Mouse (Mus musculus): Measurements from ENCODE around the gene Fahd1.

- TF ChIP-seq POLR2A (IDR thresholded peaks at IDR 0.05; ENCODE audit: low read depth, low read length) = no peak
- no peak for TF ChIP-seq CTCF (conservative IDR thresholded peaks at IDR 0.05 in 1 of 2, IDR thresholded peaks at IDR 0.05 in 1 of 2; ENCODE audit: low read depth in 2 of 2, low read length in 2 of 2)
- TF ChIP-seq MXI1 (IDR thresholded peaks at IDR 0.05; ENCODE audit: low read depth, low read length) = no peak
- TF ChIP-seq EP300 (IDR thresholded peaks at IDR 0.05; ENCODE audit: low read length) = no peak
- no peak for TF ChIP-seq KAT2A (IDR thresholded peaks at IDR 0.05; ENCODE audit: insufficient replicate concordance, low read length)
- no peak for TF ChIP-seq POLR2AphosphoS2 (IDR thresholded peaks at IDR 0.05; ENCODE audit: low read depth, low read length)
- TF ChIP-seq RCOR1 (conservative IDR thresholded peaks at IDR 0.05; ENCODE audit: low read depth, low read length) = no peak
- no peak for TF ChIP-seq HCFC1 (IDR thresholded peaks at IDR 0.05; ENCODE audit: low read depth, low read length)
- no peak for TF ChIP-seq SMC3 (IDR thresholded peaks at IDR 0.05; ENCODE audit: low read depth, low read length)
- TF ChIP-seq USF1 (IDR thresholded peaks at IDR 0.05; ENCODE audit: low read depth, low read length) = no peak
- TF ChIP-seq MAX (IDR thresholded peaks at IDR 0.05; ENCODE audit: low read length) = no peak
- no peak for TF ChIP-seq TBP (conservative IDR thresholded peaks at IDR 0.05; ENCODE audit: low read depth, low read length)
- TF ChIP-seq CHD2 (IDR thresholded peaks at IDR 0.05; ENCODE audit: low read length) = no peak
These were observed 1.5 kb downstream of the Fahd1 start for GRCm38 (mm10) chr17:24848600-24849031.

Measured in CH12.LX (cell line).